Mouse (Mus musculus) limb, embryonic 13.5 days (tissue): ENCODE results near the gene Cntn6. TPM values are rescaled to one million over a fixed set of nuclear protein-coding genes. Genes with fewer than 3 reads are reported as not detected.

Experiments
- ATAC-seq: fragments of 200-750 bp; cut with Nextera tagmentation; 2 replicates; pipeline ENCODE4 v1.8.0; 2017; ENCODE audit warnings: low read depth, moderate number of reproducible peaks, moderate TSS enrichment; ENCODE audit not compliant: low FRiP score
- H3K27ac ChIP-seq: fragments of 300-500 bp; sonication (generic); 2 replicates; pipeline ENCODE4 v1.5.1; 2015; ENCODE audit warnings: inconsistent platforms, mild to moderate bottlenecking, moderate library complexity
- H3K27me3 ChIP-seq: fragments of 300-500 bp; sonication (generic); 2 replicates; pipeline ENCODE4 v1.6.1; 2015; ENCODE audit warnings: mild to moderate bottlenecking, inconsistent platforms
- H3K36me3 ChIP-seq: fragments of 300-500 bp; sonication (generic); 2 replicates; pipeline ENCODE4 v1.6.1; 2015; ENCODE audit warnings: inconsistent platforms, mild to moderate bottlenecking, moderate library complexity
- H3K4me1 ChIP-seq: fragments of 300-500 bp; sonication (generic); 2 replicates; pipeline ENCODE4 v1.6.1; 2015; ENCODE audit warnings: inconsistent platforms
- H3K4me2 ChIP-seq: fragments of 300-500 bp; sonication (generic); replicated peaks from 2 replicates; pipeline ENCODE4 v1.6.1; 2015; ENCODE audit warnings: inconsistent platforms, mild to moderate bottlenecking, moderate library complexity
- H3K4me3 ChIP-seq: fragments of 300-500 bp; sonication (generic); 2 replicates; pipeline ENCODE4 v1.5.1; 2015; ENCODE audit warnings: moderate library complexity, mild to moderate bottlenecking, inconsistent platforms
- H3K9ac ChIP-seq: fragments of 300-500 bp; sonication (generic); 2 replicates; pipeline ENCODE4 v1.6.1; 2015; ENCODE audit warnings: mild to moderate bottlenecking, inconsistent platforms
- H3K9me3 ChIP-seq: fragments of 300-500 bp; sonication (generic); 2 replicates; pipeline ENCODE4 v1.6.1; 2016; ENCODE audit warnings: inconsistent platforms
- WGBS: fragments of 180-500 bp; shearing (Covaris S2); methylation state at CpG from one replicate; pipeline ENCODE4 v1.1.7; 2015; 5-methylcytosine and 5-hydroxymethylcytosine counted together
- polyA plus RNA-seq: library from polyadenylated mRNA; unstranded; fragments of >200 nt; fragmentation: Nextera tagmentation; extraction: Ambion mirVana; gene quantifications from 2 replicates; pipeline ENCODE4 v1.2.1, GENCODE M21; 2015

The Cntn6 gene
- 0.43 and 0.45 TPM in 2 replicates for polyA plus RNA-seq

GRCm38 (mm10) chr6:104492490-104493431 is at the start of gene Cntn6:
TSS of gene Cntn6 (plus strand) at chr6:104492790.
- Histone ChIP-seq H3K4me3 (no peak within 1 kb of the TSS), H3K27me3 (no peaks in the 10 kb centered on the region), H3K4me1 (no peaks in the 10 kb centered on the region), H3K9ac (no peak within 1 kb of the TSS), H3K9me3 (no peaks in the 10 kb centered on the region), H3K36me3 (no peaks in the 10 kb centered on the region), H3K27ac (no peak within 1 kb of the TSS), H3K4me2 (peak within 1 kb of the TSS; percentile 32)
- peak; percentile 40; the same call in 1 of the 2 replicates for ATAC-seq
- WGBS, result 43% methylated on average over 11 of the region's 11 CpGs

GRCm38 (mm10) chr6:104443731-104444130 is 48.9 kb upstream of the Cntn6 start:
- H3K4me1 ChIP-seq, result no peaks in the 10 kb centered on the region
- H3K9me3 ChIP-seq, result no peaks in the 10 kb centered on the region
- H3K36me3 ChIP-seq, result no peaks in the 10 kb centered on the region
- no peak overlapping the region for H3K4me2 ChIP-seq
- no peak overlapping the region for H3K9ac ChIP-seq
- H3K27me3 ChIP-seq, result no peaks in the 10 kb centered on the region
- WGBS, result 50% methylated on average over 3 of the region's 3 CpGs
- no peak for ATAC-seq
- no peak overlapping the region for H3K4me3 ChIP-seq
- H3K27ac ChIP-seq, result no peak overlapping the region

- no peak overlapping the region for H3K27ac ChIP-seq
- 92% methylated on average over 1 of the region's 1 CpGs for WGBS
- ATAC-seq, result no peak
Observed at GRCm38 (mm10) chr6:104470706-104471105, 21.9 kb upstream of the Cntn6 start.

GRCm38 (mm10) chr6:104479242-104479641 is 13.3 kb upstream of the Cntn6 start:
- Histone ChIP-seq H3K9ac (no peak overlapping the region), H3K4me1 (no peaks in the 10 kb centered on the region), H3K36me3 (no peaks in the 10 kb centered on the region), H3K4me2 (no peak overlapping the region), H3K27me3 (no peaks in the 10 kb centered on the region), H3K4me3 (no peak overlapping the region), H3K9me3 (no peaks in the 10 kb centered on the region), H3K27ac (no peak overlapping the region)
- ATAC-seq, result no peak

More at GRCm38 (mm10) chr6:104470706-104471105, 21.9 kb upstream of the Cntn6 start:
- no peak overlapping the region for H3K4me2 ChIP-seq
- H3K4me3 ChIP-seq, result no peak overlapping the region
- H3K9ac ChIP-seq, result no peak overlapping the region
- H3K36me3 ChIP-seq, result no peaks in the 10 kb centered on the region
- H3K27me3 ChIP-seq, result no peaks in the 10 kb centered on the region
- H3K4me1 ChIP-seq, result no peaks in the 10 kb centered on the region
- H3K9me3 ChIP-seq, result no peaks in the 10 kb centered on the region

- Histone ChIP-seq H3K4me1 (no peaks in the 10 kb centered on the region), H3K9me3 (no peaks in the 10 kb centered on the region), H3K27ac (no peak overlapping the region), H3K4me2 (no peak overlapping the region), H3K4me3 (no peak overlapping the region), H3K27me3 (no peaks in the 10 kb centered on the region), H3K36me3 (no peaks in the 10 kb centered on the region), H3K9ac (no peak overlapping the region)
- WGBS, result 72% methylated on average over 6 of the region's 6 CpGs
- no peak for ATAC-seq
Observed at GRCm38 (mm10) chr6:104493459-104493858, 869 bp downstream of the Cntn6 start.

- ATAC-seq, result no peak
- Histone ChIP-seq H3K4me1 (no peaks in the 10 kb centered on the region), H3K9ac (no peak overlapping the region), H3K9me3 (no peaks in the 10 kb centered on the region), H3K36me3 (no peaks in the 10 kb centered on the region), H3K4me3 (no peak overlapping the region), H3K27me3 (no peaks in the 10 kb centered on the region), H3K27ac (no peak overlapping the region), H3K4me2 (no peak overlapping the region)
- WGBS, result 74% methylated on average over 2 of the region's 2 CpGs
Observed at GRCm38 (mm10) chr6:104495801-104496200, 3.2 kb downstream of the Cntn6 start.

GRCm38 (mm10) chr6:104563993-104564392 is 71.4 kb downstream of the Cntn6 start:
- H3K4me1 ChIP-seq, result no peaks in the 10 kb centered on the region
- WGBS, result 96% methylated on average over 1 of the region's 1 CpGs
- no peaks in the 10 kb centered on the region for H3K27me3 ChIP-seq
- no peak overlapping the region for H3K4me2 ChIP-seq
- H3K4me3 ChIP-seq, result no peak overlapping the region
- H3K9me3 ChIP-seq, result no peaks in the 10 kb centered on the region
- H3K9ac ChIP-seq, result no peak overlapping the region
- no peaks in the 10 kb centered on the region for H3K36me3 ChIP-seq
- no peak for ATAC-seq
- H3K27ac ChIP-seq, result no peak overlapping the region

GRCm38 (mm10) chr6:104569564-104569963 is 77.0 kb downstream of the Cntn6 start:
- Histone ChIP-seq H3K36me3 (no peaks in the 10 kb centered on the region), H3K9ac (no peak overlapping the region), H3K4me2 (no peak overlapping the region), H3K4me3 (no peak overlapping the region), H3K9me3 (no peaks in the 10 kb centered on the region), H3K4me1 (no peaks in the 10 kb centered on the region), H3K27me3 (no peaks in the 10 kb centered on the region), H3K27ac (no peak overlapping the region)
- no peak for ATAC-seq

- no peaks in the 10 kb centered on the region for H3K9me3 ChIP-seq
- no peak overlapping the region for H3K4me2 ChIP-seq
Observed at GRCm38 (mm10) chr6:104588028-104588427, 95.4 kb downstream of the Cntn6 start.

GRCm38 (mm10) chr6:104600838-104601397 is 108.3 kb downstream of the Cntn6 start:
- Histone ChIP-seq H3K27ac (no peak overlapping the region), H3K9me3 (no peaks in the 10 kb centered on the region), H3K4me2 (no peak overlapping the region), H3K4me3 (no peak overlapping the region), H3K9ac (no peak overlapping the region), H3K36me3 (no peaks in the 10 kb centered on the region), H3K4me1 (no peaks in the 10 kb centered on the region; the same call in 1 of the 2 replicates), H3K27me3 (no peaks in the 10 kb centered on the region)
- 87% methylated on average over 2 of the region's 2 CpGs for WGBS
- no peak for ATAC-seq

More at GRCm38 (mm10) chr6:104588028-104588427, 95.4 kb downstream of the Cntn6 start:
- H3K27me3 ChIP-seq, result no peaks in the 10 kb centered on the region
- H3K36me3 ChIP-seq, result no peaks in the 10 kb centered on the region
- no peak overlapping the region for H3K9ac ChIP-seq
- no peak overlapping the region for H3K27ac ChIP-seq
- no peak for ATAC-seq
- 53% methylated on average over 3 of the region's 3 CpGs for WGBS
- no peak overlapping the region for H3K4me3 ChIP-seq
- H3K4me1 ChIP-seq, result no peaks in the 10 kb centered on the region

GRCm38 (mm10) chr6:104602894-104603293 is 110.3 kb downstream of the Cntn6 start:
- ATAC-seq, result no peak
- no peak overlapping the region for H3K4me2 ChIP-seq
- H3K4me3 ChIP-seq, result no peak overlapping the region

GRCm38 (mm10) chr6:104603371-104603770 is 110.8 kb downstream of the Cntn6 start:
- WGBS, result 59% methylated on average over 4 of the region's 4 CpGs
- H3K36me3 ChIP-seq, result no peaks in the 10 kb centered on the region
- H3K27me3 ChIP-seq, result no peaks in the 10 kb centered on the region
- no peaks in the 10 kb centered on the region; the same call in 1 of the 2 replicates for H3K4me1 ChIP-seq
- no peak overlapping the region for H3K27ac ChIP-seq
- no peak overlapping the region for H3K9ac ChIP-seq
- no peaks in the 10 kb centered on the region for H3K9me3 ChIP-seq
- no peak overlapping the region for H3K4me3 ChIP-seq
- ATAC-seq, result no peak
- H3K4me2 ChIP-seq, result no peak overlapping the region

More at GRCm38 (mm10) chr6:104602894-104603293, 110.3 kb downstream of the Cntn6 start:
- Histone ChIP-seq H3K27ac (no peak overlapping the region), H3K4me1 (no peaks in the 10 kb centered on the region; the same call in 1 of the 2 replicates), H3K9ac (no peak overlapping the region), H3K36me3 (no peaks in the 10 kb centered on the region), H3K27me3 (no peaks in the 10 kb centered on the region), H3K9me3 (no peaks in the 10 kb centered on the region)
